Comparison of ENCODE assay signal across 8 mouse cellular contexts in genomic region chr11:77685383-77686265, GRCm38 (mm10). TPM values are rescaled to one million over a fixed set of nuclear protein-coding genes. Genes with fewer than 3 reads are reported as not detected.
A peak's percentile ranks its signal among the peaks of the same experiment; 100 is the strongest.
DNase-seq lines count a peak whose midpoint lies in the region; ATAC-seq and TF ChIP-seq lines count a peak whose summit lies in the region.

Nufip2 (plus strand) TSS chr11:77686155.

- no peaks in the 10 kb centered on the region for H3K27me3 ChIP-seq in forebrain, embryonic 10.5 days (ENCODE audit: poor library complexity, severe bottlenecking)
- no peaks in the 10 kb centered on the region for H3K27me3 ChIP-seq in heart, embryonic 15.5 days
- no peaks in the 10 kb centered on the region for H3K27me3 ChIP-seq in liver, embryonic 14.5 days (ENCODE audit: control insufficient read depth, insufficient read depth, low read length)
- no peaks in the 10 kb centered on the region for H3K27me3 ChIP-seq in neural tube, embryonic 11.5 days (ENCODE audit: control insufficient read depth, insufficient read depth, low read length)
- H3K27me3 ChIP-seq in stomach, postnatal 0 days (ENCODE audit: control insufficient read depth, insufficient read depth, low read length), result no peaks in the 10 kb centered on the region

- TF ChIP-seq EP300 in liver, embryonic 14.5 days (IDR thresholded peaks at IDR 0.05; ENCODE audit: low read depth), result no peak
- TF ChIP-seq EP300 in stomach, postnatal 0 days (optimal IDR thresholded peaks at IDR 0.05), result no peak

- peak within 1 kb of the TSS; percentile 93 for H3K9ac ChIP-seq in heart, embryonic 15.5 days
- peak within 1 kb of the TSS; percentile 98 for H3K9ac ChIP-seq in liver, embryonic 14.5 days (replicated peaks)
- H3K9ac ChIP-seq in neural tube, embryonic 11.5 days (ENCODE audit: low read length), result peak within 1 kb of the TSS; percentile 98
- peak within 1 kb of the TSS; percentile 97 for H3K9ac ChIP-seq in stomach, postnatal 0 days (ENCODE audit: low read length)

- peak within 1 kb of the TSS; percentile 99 for H3K4me3 ChIP-seq in forebrain, embryonic 10.5 days
- peak within 1 kb of the TSS; percentile 99 for H3K4me3 ChIP-seq in heart, embryonic 15.5 days
- H3K4me3 ChIP-seq in liver, embryonic 14.5 days (ENCODE audit: insufficient read depth in 1 of 2, low read depth in 2 of 2, low read length in 2 of 2), result peak within 1 kb of the TSS; percentile 84 to 96
- peak within 1 kb of the TSS; percentile 100 for H3K4me3 ChIP-seq in neural tube, embryonic 11.5 days (ENCODE audit: low read depth, low read length)
- peak within 1 kb of the TSS; percentile 99 for H3K4me3 ChIP-seq in stomach, postnatal 0 days (ENCODE audit: low read depth, low read length)

- WGBS in forebrain, embryonic 10.5 days, result under 1% methylated on average over 38 of the region's 38 CpGs
- under 1% methylated on average over 38 of the region's 38 CpGs for WGBS in heart, embryonic 15.5 days
- under 1% methylated on average over 38 of the region's 38 CpGs for WGBS in liver, embryonic 14.5 days (ENCODE audit: insufficient replicate concordance)
- WGBS in neural tube, embryonic 11.5 days, result under 1% methylated on average over 38 of the region's 38 CpGs
- WGBS in stomach, postnatal 0 days, result under 1% methylated on average over 38 of the region's 38 CpGs

- peak within 1 kb of the TSS; percentile 99 for H3K27ac ChIP-seq in forebrain, embryonic 10.5 days
- peak within 1 kb of the TSS; percentile 99 for H3K27ac ChIP-seq in heart, embryonic 15.5 days
- H3K27ac ChIP-seq in liver, embryonic 14.5 days, result peak within 1 kb of the TSS; percentile 93
- H3K27ac ChIP-seq in neural tube, embryonic 11.5 days (ENCODE audit: low read depth, low read length), result peak within 1 kb of the TSS; percentile 96
- H3K27ac ChIP-seq in stomach, postnatal 0 days (replicated peaks), result peak within 1 kb of the TSS; percentile 99

- peak; percentile 96 for ATAC-seq in heart, embryonic 15.5 days (replicated peaks; ENCODE audit: insufficient number of reproducible peaks, insufficient read depth, low FRiP score, low read depth)
- peak; percentile 95 for ATAC-seq in liver, embryonic 14.5 days (ENCODE audit: insufficient read depth)
- ATAC-seq in neural tube, embryonic 11.5 days (ENCODE audit: insufficient read depth, low FRiP score, low TSS enrichment), result peak; percentile 96
- peak; percentile 99 for ATAC-seq in stomach, postnatal 0 days (ENCODE audit: low FRiP score, low TSS enrichment)

- H3K9me3 ChIP-seq in forebrain, embryonic 10.5 days, result no peaks in the 10 kb centered on the region
- H3K9me3 ChIP-seq in heart, embryonic 15.5 days (replicated peaks), result no peaks in the 10 kb centered on the region
- no peaks in the 10 kb centered on the region for H3K9me3 ChIP-seq in liver, embryonic 14.5 days (ENCODE audit: control insufficient read depth, low read length)
- no peaks in the 10 kb centered on the region for H3K9me3 ChIP-seq in neural tube, embryonic 11.5 days (ENCODE audit: control insufficient read depth, low read length)
- no peaks in the 10 kb centered on the region for H3K9me3 ChIP-seq in stomach, postnatal 0 days (ENCODE audit: control insufficient read depth, low read length)

- peaks cover 19% of the 10 kb centered on the region for H3K4me1 ChIP-seq in forebrain, embryonic 10.5 days
- H3K4me1 ChIP-seq in heart, embryonic 15.5 days (replicated peaks), result peaks cover 8% of the 10 kb centered on the region
- H3K4me1 ChIP-seq in liver, embryonic 14.5 days (replicated peaks; ENCODE audit: control insufficient read depth in 2 of 2, insufficient read depth in 2 of 2, low read length in 1 of 2), result peaks cover 2% of the 10 kb centered on the region in 2 experiments; a peak in 3 of 4 replicates
- no peaks in the 10 kb centered on the region for H3K4me1 ChIP-seq in neural tube, embryonic 11.5 days (ENCODE audit: control insufficient read depth, insufficient read depth, low read length)
- no peaks in the 10 kb centered on the region for H3K4me1 ChIP-seq in stomach, postnatal 0 days (replicated peaks; ENCODE audit: control insufficient read depth, insufficient read depth)

- H3K4me2 ChIP-seq in heart, embryonic 15.5 days, result peak within 1 kb of the TSS; percentile 69
- peak within 1 kb of the TSS; percentile 76 for H3K4me2 ChIP-seq in liver, embryonic 14.5 days (ENCODE audit: low read depth)
- H3K4me2 ChIP-seq in neural tube, embryonic 11.5 days (ENCODE audit: low read depth), result peak within 1 kb of the TSS; percentile 74
- peak within 1 kb of the TSS; percentile 64 for H3K4me2 ChIP-seq in stomach, postnatal 0 days (replicated peaks; ENCODE audit: low read depth)

- no peak; the same call in 1 of the 2 replicates for TF ChIP-seq CTCF in liver, embryonic 14.5 days (IDR thresholded peaks at IDR 0.05; ENCODE audit: low read depth)
- TF ChIP-seq CTCF in stomach, postnatal 0 days (IDR thresholded peaks at IDR 0.05; ENCODE audit: low read depth), result peak; percentile 23; the same call in 1 of the 2 replicates

- DNase-seq in CD8-positive naive resting alpha-beta T cell, adult 2 months (ENCODE audit: low read depth in 2 of 2, low spot score in 2 of 2), result peak; percentile 97 to 98
- peak; percentile 98 for DNase-seq in c-Kit-positive CD71-negative TER-119-negative erythroid progenitor cells, embryonic 14.5 days (ENCODE audit: low read depth)
- peak; percentile 99 for DNase-seq in forebrain, embryonic 10.5 days (ENCODE audit: extremely low spot score, low spot score)
- DNase-seq in kidney, postnatal 25 days, result peak; percentile 99 to 100
- DNase-seq in liver, embryonic 14.5 days (ENCODE audit: low read depth in 3 of 3, low spot score in 3 of 3), result peak; percentile 97 to 98 (median 97)
- DNase-seq in neural tube, embryonic 11.5 days (ENCODE audit: low spot score), result peak; percentile 99
- DNase-seq in stomach, postnatal 0 days (ENCODE audit: low spot score), result peak; percentile 99

- peaks cover 23% of the 10 kb centered on the region for H3K36me3 ChIP-seq in forebrain, embryonic 10.5 days (replicated peaks)
- no peaks in the 10 kb centered on the region; the same call in 1 of the 2 replicates for H3K36me3 ChIP-seq in heart, embryonic 15.5 days
- H3K36me3 ChIP-seq in liver, embryonic 14.5 days (replicated peaks; ENCODE audit: control insufficient read depth, insufficient read depth, low read depth), result peaks cover under 1% of the 10 kb centered on the region; the same call in 1 of the 2 replicates
- no peaks in the 10 kb centered on the region for H3K36me3 ChIP-seq in neural tube, embryonic 11.5 days (ENCODE audit: control insufficient read depth, insufficient read depth, low read length)
- no peaks in the 10 kb centered on the region for H3K36me3 ChIP-seq in stomach, postnatal 0 days (ENCODE audit: control insufficient read depth, insufficient read depth, low read length)

RNA-seq across cellular contexts. Expression of gene Nufip2, which starts in this region (rescaled TPM):
- 3.9 TPM in 2 replicates for polyA plus RNA-seq in forebrain, embryonic 10.5 days (2016; fragmentation: Nextera tagmentation; extraction: Ambion mirVana)
- 3.7 TPM in 2 replicates for polyA plus RNA-seq in heart, embryonic 15.5 days (2015; fragmentation: Nextera tagmentation; extraction: Ambion mirVana)
- polyA plus RNA-seq in liver, embryonic 14.5 days (2012; rRNA removed), result 5.8 and 7.6 TPM in 2 replicates
- polyA plus RNA-seq in liver, embryonic 14.5 days (2014; fragmentation: Nextera tagmentation; extraction: Ambion mirVana), result 1.2 and 1.9 TPM in 2 replicates
- polyA plus RNA-seq in neural tube, embryonic 11.5 days (2014; fragmentation: Nextera tagmentation; extraction: Ambion mirVana), result 3.8 and 4.0 TPM in 2 replicates
- polyA plus RNA-seq in stomach, postnatal 0 days (2015; fragmentation: Nextera tagmentation; extraction: Ambion mirVana), result 2.7 and 2.8 TPM in 2 replicates

Comparison
In these comparisons a context has a peak if more than half of its experiments do, and no peak if none do; other contexts are left out.
1. Peak in every context shown above with its lines: DNase-seq, ATAC-seq, H3K4me3 ChIP-seq and H3K27ac ChIP-seq.